Mouse (Mus musculus) E14TG2a.4 (cell line): ENCODE results near the gene Gusb.

ENCODE experiments used
- CTCF ChIP-seq: conservative IDR thresholded peaks from 2 replicates; pipeline ENCODE4 v1.5.1; 2014; ENCODE audit warnings: low read length
- NANOG ChIP-seq: IDR thresholded peaks from 2 replicates; pipeline ENCODE4 v1.6.1; 2014; ENCODE audit warnings: borderline replicate concordance, low read length, mixed read lengths
- POU5F1 ChIP-seq: IDR thresholded peaks from 2 replicates; pipeline ENCODE4 v1.6.1; 2014; ENCODE audit warnings: low read length, borderline replicate concordance

DNA sequence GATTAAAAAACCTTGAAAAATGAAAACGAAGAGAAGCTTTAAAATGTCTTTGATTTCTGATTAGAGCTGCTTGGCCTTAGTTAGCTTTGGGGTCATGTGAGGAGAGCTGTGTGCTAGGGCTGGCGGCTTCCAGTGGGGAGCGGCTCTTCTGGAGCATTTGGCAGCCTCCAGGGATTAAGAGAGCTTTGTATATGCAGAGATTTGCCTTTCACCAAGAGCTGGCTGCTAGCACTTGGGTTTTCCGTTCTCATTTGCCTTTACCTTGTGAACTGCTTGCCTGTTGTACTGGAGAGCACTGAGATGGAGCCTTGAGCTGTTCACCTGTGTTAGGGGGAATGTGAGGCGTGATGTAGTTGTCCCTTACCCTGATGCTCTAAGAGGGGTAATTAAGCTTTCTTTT lies 49.7 kb upstream of the Gusb start:
- no peak for TF ChIP-seq CTCF
- no peak for TF ChIP-seq NANOG
- no peak for TF ChIP-seq POU5F1
